Mouse (Mus musculus) ES-Bruce4 (cell line): ENCODE results near the gene Hoxc6.

Experiments
- CTCF ChIP-seq: IDR thresholded peaks from one replicate; pipeline ENCODE4 v1.8.1; 2011; ENCODE audit warnings: low read depth, low read length
- EP300 ChIP-seq: IDR thresholded peaks from 2 replicates; pipeline ENCODE4 v1.6.1; 2011; ENCODE audit warnings: low read depth, low read length; ENCODE audit not compliant: insufficient read depth
- POLR2A ChIP-seq: IDR thresholded peaks from one replicate; pipeline ENCODE4 v1.8.1; 2011; ENCODE audit warnings: low read length; ENCODE audit not compliant: insufficient read depth

GRCm38 (mm10) chr15:103015009-103015399 is 16.9 kb downstream of the Hoxc6 start:
- TF ChIP-seq CTCF (no peak), POLR2A (no peak), EP300 (no peak)
